Mouse (Mus musculus): ENCODE results near the gene Il6st.

DNA sequence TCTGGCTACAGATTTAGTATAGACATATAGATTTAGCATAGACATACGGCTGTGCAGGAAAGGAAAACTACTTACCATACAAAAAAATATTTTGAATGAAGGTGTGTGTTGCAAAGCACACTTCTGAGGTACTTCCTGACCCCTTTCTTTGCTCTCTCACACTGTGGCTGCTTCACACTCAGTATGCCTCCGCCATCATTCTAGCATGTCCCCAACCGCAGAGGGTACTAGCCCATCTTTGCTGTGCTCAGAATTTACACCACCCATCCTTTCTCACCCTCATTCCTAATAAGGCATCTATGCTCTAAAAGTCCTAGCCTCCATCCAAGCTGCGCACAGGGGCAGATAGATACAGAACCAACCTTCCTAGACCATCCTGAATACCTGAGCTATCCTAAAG, 45.3 kb upstream of the Il6st start:
- no peak for TF ChIP-seq CTCF (IDR thresholded peaks at IDR 0.05)
- TF ChIP-seq EP300 (IDR thresholded peaks at IDR 0.05; ENCODE audit: insufficient read depth, low read depth, low read length): no peak

Measured in heart, adult 2 months (tissue).